Mouse (Mus musculus) gastrocnemius, adult 2 months (tissue): ENCODE measurements around the gene Alox8. TPM values are rescaled to one million over a fixed set of nuclear protein-coding genes. Genes with fewer than 3 reads are reported as not detected.

Experiments used
- DNase-seq: peaks from one replicate; pipeline ENCODE4 v3.0.0; 2022
- H3K27ac ChIP-seq: fragments of 200-600 bp; 2 replicates; pipeline ENCODE4 v1.8.1; 2022; ENCODE audit warnings: mild to moderate bottlenecking
- H3K4me3 ChIP-seq: fragments of 200-600 bp; 2 replicates; pipeline ENCODE4 v1.8.1; 2022; ENCODE audit warnings: mild to moderate bottlenecking, moderate library complexity
- CTCF ChIP-seq: fragments of 200-600 bp; IDR thresholded peaks from 2 replicates; pipeline ENCODE4 v1.8.1; 2022; ENCODE audit warnings: antibody characterized with exemption, mild to moderate bottlenecking, moderate library complexity
- intact Hi-C: fragments of 180-260 bp; cut with DNase I; formaldehyde crosslinking; loops from one replicate; pipeline ENCODE4 v1.15.1; 2025
- total RNA-seq, 2 experiments: library from RNA; stranded (reverse); gene quantifications; 2 replicates each; pipeline ENCODE4 v1.2.3; 2021

Gene Alox8
- total RNA-seq, 2 experiments from 2014 or later: not detected

DNA sequence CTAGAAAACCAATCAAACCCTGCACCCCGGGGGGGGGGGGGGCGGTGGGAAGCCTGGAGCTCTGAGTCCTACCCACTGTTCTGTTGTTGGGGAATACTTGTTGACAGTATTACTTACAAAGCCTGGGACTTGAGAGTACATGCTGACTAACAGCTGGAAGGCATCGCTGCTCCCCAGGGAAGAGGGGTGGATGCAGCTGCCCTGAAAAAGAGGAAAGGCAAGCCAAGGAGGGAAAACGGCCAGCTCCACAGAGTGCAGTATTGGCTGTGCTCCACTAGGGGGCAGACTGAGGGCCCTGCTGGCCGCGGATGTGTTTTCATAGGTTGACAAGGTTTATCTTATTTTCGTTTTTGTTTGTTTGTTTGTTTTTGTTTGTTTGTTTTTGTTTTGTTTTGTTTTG, 26.0 kb downstream of the Alox8 start:
- DNase-seq: peak; percentile 92
- Histone ChIP-seq H3K4me3 (no peak overlapping the region), H3K27ac (no peak overlapping the region)
- intact Hi-C loops: no loop called here
- peak; percentile 96 for TF ChIP-seq CTCF

DNA sequence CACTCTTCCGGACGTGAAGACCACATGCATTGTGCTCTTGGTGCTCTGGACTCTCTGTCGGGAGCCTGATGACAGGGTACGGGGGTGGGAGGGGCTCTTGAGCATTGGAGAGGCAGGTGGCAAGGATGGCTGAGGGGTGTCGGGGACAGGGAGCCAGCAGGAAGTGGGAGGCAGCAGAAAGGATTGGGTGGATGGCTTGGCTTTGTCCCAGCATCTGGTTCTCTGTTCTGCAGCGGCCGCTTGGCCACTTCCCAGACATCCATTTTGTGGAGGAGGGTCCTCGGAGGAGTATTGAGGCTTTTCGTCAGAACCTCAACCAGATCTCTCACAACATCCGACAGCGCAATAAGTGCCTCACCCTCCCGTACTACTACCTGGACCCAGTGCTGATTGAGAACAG, 28.3 kb downstream of the Alox8 start:
- no peak for DNase-seq
- Histone ChIP-seq H3K27ac (no peak overlapping the region), H3K4me3 (no peak overlapping the region)
- no peak for TF ChIP-seq CTCF
- intact Hi-C loops: no loop called here

DNA sequence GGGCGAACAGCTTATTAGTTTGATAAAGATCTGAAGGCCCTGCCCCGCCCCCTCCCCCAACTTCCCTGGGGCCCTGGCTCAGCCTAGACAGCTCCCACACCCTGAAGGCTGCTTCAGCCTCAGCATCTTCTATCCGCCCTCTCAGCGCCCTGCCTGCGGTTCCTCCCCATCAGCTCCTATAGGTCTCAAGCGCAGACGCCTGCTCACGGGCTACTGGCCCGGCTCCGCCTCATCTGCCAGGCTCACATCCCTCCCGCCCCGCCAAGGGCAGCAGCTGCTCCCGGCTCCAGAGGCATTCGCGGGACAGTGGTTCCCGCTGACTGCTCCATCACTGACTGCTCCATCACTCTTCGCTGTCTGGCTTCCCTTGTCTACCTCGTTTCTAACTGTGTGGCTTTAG, 40.8 kb downstream of the Alox8 start, which contains the start of gene Alox12b:
Gene Alox12b, plus strand, starts transcription at position 190 of the 400 bp plus-strand sequence.
- no peak for TF ChIP-seq CTCF
- intact Hi-C loops: no loop called here
- Histone ChIP-seq H3K27ac (no peak within 1 kb of the TSS), H3K4me3 (no peak within 1 kb of the TSS)
- DNase-seq: no peak

DNA sequence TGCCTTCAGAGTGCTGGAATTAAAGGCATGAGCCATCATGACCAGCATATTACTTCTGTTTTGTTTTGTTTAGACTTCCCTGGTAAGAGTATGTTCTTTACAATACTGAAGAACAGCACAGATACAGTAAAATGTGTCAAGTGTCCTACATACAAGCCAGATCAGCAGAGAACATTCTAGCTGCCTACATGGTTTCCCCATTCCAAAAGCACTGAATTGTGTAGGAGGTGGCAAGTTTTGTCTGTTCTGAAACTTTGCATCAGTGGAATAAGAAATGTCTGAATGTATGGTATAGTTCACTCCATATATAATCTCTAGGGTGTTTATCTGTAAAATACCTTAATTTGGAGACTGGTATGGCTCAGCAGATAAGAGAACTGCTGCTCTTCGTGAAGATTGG, 42.3 kb downstream of the Alox8 start:
- TF ChIP-seq CTCF: no peak
- H3K4me3 ChIP-seq: no peak overlapping the region
- no peak overlapping the region for H3K27ac ChIP-seq
- intact Hi-C loops: no loop called here
- no peak for DNase-seq

DNA sequence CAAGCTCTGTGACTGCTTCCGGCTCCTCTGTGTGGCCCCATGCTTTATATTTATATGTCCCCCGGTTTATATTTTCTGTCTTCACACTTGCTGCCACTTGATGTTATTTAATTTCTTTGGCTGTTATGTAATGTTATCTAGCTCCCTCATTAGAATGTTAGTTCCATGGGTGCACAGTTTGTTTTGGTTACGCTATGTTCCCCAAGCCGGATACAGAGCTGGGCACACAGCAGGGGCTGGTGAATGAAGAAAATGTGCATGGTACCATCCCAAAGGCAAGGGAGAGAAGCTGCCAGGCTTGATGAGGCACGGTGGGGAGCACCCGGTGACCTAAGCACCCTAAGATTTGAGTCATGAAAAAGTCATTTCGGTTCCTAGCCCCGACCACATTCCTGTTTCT, 43.8 kb downstream of the Alox8 start:
- TF ChIP-seq CTCF: no peak
- Histone ChIP-seq H3K4me3 (no peak overlapping the region), H3K27ac (no peak overlapping the region)
- intact Hi-C loops: no loop called here
- no peak for DNase-seq

DNA sequence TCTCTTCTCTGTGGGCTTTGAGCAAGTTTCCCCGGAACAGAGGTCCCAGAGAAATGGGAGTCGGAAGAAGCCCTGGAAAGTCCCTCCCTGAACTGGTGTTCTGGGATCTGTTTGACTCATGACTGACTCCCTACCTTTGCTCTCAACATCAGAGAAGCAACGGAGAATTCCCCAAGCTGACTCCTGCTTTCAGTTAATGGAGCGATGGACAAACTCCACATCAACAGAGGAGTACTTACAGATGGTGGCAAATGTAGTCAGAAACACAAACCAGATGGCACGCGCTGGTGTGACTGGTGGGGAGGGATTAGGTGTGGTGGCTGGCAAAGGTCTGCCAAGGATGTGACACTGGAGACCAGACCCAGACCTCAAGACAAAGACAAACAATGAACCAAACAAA, 46.6 kb downstream of the Alox8 start:
- no peak for TF ChIP-seq CTCF
- Histone ChIP-seq H3K27ac (no peak overlapping the region), H3K4me3 (peak overlapping the region; percentile 56)
- intact Hi-C loops: no loop called here
- no peak for DNase-seq

DNA sequence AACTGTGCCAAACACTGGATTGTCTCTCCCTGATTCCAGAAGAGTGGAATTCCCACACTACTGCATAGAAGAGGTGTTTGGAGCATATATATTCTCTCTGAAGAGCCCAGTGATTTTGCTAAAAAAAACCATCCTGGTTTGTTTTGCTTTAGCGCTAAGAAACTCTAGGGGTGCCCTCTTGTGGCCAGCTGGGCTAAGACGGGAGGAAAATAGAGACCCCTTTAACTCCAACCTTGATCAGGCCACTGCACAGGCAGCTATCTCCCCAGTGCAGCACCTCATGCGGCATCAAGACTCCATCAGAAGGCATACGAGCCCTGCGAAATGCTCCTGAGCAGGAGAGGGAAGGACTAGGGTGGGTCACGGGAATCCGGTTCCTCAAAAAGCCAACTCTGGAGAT, 47.2 kb downstream of the Alox8 start:
- TF ChIP-seq CTCF: peak; percentile 74
- peak; percentile 72 for DNase-seq
- Histone ChIP-seq H3K4me3 (peak overlapping the region; percentile 56), H3K27ac (no peak overlapping the region)
- intact Hi-C loops: no loop called here

DNA sequence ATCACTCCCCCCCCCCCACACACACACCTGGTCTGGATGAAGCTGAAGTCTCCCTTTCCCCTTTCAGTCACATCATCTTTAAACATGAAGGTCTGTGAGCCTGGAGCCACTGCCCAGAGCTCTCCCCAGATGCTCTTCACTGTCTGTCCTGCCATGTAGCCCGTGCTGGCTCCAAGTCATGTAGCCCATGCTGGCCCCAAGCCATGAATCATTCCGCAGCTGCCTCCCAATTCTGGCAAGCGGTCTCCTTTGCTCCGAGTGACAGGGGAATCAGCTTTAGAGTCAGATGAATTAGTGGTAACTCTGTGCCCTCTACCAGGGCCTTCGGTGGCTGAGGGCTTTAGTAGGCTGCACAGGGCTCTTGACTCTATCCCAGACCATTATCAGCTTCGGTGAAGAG, 47.9 kb downstream of the Alox8 start:
- peak; percentile 51 for DNase-seq
- no peak for TF ChIP-seq CTCF
- intact Hi-C loops: loop anchor here (2.0 kb wide), 1 partner anchor 23 kb away; no protein-coding TSS in a partner anchor
- H3K4me3 ChIP-seq: no peak overlapping the region
- H3K27ac ChIP-seq: no peak overlapping the region

DNA sequence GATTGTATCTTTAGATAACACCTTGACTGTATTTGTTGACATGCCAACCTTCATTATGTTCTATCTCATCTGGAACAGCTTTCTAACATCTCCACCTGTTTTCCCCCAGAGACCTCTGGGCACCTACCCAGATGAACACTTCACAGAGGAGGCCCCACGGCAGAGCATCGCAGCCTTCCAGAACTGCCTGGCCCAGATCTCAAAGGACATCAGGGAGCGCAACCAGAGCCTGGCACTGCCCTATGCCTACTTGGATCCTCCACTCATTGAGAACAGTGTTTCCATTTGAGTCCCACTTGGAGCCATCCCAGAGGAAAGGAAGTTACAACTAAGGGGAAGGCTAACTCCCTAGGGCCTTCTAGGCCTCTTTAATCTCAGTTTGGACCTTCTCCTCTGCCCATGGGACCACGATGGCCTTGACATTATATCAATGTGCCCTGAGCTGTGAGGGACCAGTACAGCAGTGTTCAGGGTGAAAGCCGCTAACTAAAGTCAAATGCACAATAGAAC, 49.1 kb downstream of the Alox8 start:
- intact Hi-C loops: loop anchor here (2.0 kb wide), 1 partner anchor 22 kb away; no protein-coding TSS in a partner anchor
- no peak for TF ChIP-seq CTCF
- no peak overlapping the region for H3K27ac ChIP-seq
- H3K4me3 ChIP-seq: no peak overlapping the region
- no peak for DNase-seq

DNA sequence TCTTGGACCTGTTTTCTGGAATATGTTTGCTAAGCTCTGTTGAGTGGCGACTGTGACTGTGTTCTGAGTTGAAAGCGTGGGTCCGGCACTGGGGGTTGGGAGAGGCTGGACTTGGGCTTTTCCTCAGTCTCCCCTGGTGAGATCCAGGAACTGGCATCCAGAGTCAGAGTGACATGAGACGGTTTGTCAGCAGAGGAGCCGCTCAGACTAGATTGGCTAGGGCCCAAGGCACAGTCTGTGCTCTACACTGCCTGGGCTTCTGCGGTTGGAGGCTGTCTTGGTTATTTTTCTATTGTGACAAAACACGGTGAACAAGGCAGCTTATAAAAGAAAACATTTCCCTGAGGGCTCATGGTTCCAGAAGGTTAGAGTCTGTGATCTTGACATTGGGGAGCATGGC, 50.1 kb downstream of the Alox8 start:
- intact Hi-C loops: no loop called here
- Histone ChIP-seq H3K27ac (no peak overlapping the region), H3K4me3 (no peak overlapping the region)
- no peak for TF ChIP-seq CTCF
- peak; percentile 51 for DNase-seq

DNA sequence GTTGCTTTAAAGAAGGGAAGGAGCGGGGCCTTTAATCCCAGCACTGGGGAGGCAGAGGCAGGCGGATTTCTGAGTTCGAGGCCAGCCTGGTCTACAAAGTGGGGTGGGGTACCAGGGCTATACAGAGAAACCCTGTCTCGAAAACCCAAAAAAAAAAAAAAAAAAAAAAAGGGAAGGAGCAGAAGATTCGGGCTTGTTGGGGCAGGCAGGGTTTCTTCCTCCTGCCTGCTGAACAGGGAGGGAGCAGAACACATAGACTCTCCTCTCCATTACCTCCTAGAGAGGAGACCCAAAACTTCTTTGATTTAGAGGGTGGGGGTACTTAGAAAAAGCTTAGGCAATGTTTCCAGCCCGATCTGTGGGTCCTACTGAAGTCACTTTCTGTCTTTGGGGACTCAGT, 62.3 kb downstream of the Alox8 start:
- Histone ChIP-seq H3K4me3 (no peak overlapping the region), H3K27ac (no peak overlapping the region)
- no peak for DNase-seq
- TF ChIP-seq CTCF: no peak
- intact Hi-C loops: no loop called here

DNA sequence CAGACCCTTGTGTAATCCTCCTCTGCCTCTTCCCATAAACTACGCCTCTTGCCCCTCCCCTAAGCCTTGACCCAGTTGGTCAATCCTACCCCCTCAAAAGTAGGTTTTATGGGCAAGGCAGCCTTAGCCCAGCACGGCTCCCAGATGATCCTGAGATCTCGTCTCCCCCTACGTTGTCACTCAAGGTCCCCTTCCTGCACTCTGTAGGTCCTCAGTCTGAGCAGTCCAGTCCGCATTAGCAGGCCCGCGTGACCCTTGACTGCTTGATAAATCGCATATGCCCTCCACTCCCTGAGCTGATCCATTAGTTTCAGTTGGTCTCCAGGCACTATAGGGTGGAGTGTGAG, 63.0 kb downstream of the Alox8 start:
- no peak for TF ChIP-seq CTCF
- no peak for DNase-seq
- Histone ChIP-seq H3K4me3 (peak overlapping the region; percentile 71), H3K27ac (no peak overlapping the region)
- intact Hi-C loops: no loop called here

Other genes with a start within 250 kb of the Alox8 start
- 1 to 10 TPM; 5.9 to 9.7 TPM for gene Arhgef15, start 240.4 kb downstream of the Alox8 start, total RNA-seq
- gene Slc25a35, start 229.7 kb downstream of the Alox8 start, total RNA-seq: 1 to 10 TPM; 2.9 to 5.0 TPM
- 10 to 100 TPM; 55.4 to 71.1 TPM for gene Rangrf, start 222.7 kb downstream of the Alox8 start, total RNA-seq
- gene Pfas, start 189.4 kb downstream of the Alox8 start, total RNA-seq: 10 to 100 TPM in 1 of 2 experiments, 1 to 10 TPM in 1; 7.8 to 14.8 TPM
- 10 to 100 TPM in 1 of 2 experiments, 1 to 10 TPM in 1; 9.9 to 11.0 TPM for gene Ctc1, start 181.9 kb downstream of the Alox8 start, total RNA-seq
- not detected for gene Aurkb, start 152.2 kb downstream of the Alox8 start, total RNA-seq
- gene Borcs6, start 138.1 kb downstream of the Alox8 start, total RNA-seq: 10 to 100 TPM; 17.9 to 18.9 TPM
- 1 to 10 TPM; 3.9 to 5.7 TPM for gene Tmem107, start 127.0 kb downstream of the Alox8 start, total RNA-seq
- gene Vamp2, start 109.4 kb downstream of the Alox8 start, total RNA-seq: 10 to 100 TPM; 38.0 to 42.7 TPM
- gene Per1, start 102.6 kb downstream of the Alox8 start, total RNA-seq: 10 to 100 TPM; 68.2 to 76.8 TPM
- not detected for gene Hes7, start 77.4 kb downstream of the Alox8 start, total RNA-seq
- gene 9130213A22Rik, start 75.3 kb downstream of the Alox8 start, total RNA-seq: under 1 TPM in 1 of 2 experiments, not detected in 1; 0.20 TPM
- gene Aloxe3, start 71.9 kb downstream of the Alox8 start, total RNA-seq: not detected
- gene Alox12b, start 40.9 kb downstream of the Alox8 start, total RNA-seq: not detected
- not detected for gene Gucy2e, start 39.2 kb upstream of the Alox8 start, total RNA-seq
- gene Cntrob, start 125.9 kb upstream of the Alox8 start, total RNA-seq: 1 to 10 TPM; 1.4 to 2.0 TPM
- 10 to 100 TPM; 37.7 to 46.4 TPM for gene Trappc1, start 126.1 kb upstream of the Alox8 start, total RNA-seq
- not detected for gene Kcnab3, start 128.4 kb upstream of the Alox8 start, total RNA-seq
- not detected for gene Rnf227, start 142.6 kb upstream of the Alox8 start, total RNA-seq
- gene Chd3, start 171.6 kb upstream of the Alox8 start, total RNA-seq: 1 to 10 TPM; 6.8 to 9.4 TPM
- gene Naa38, start 197.6 kb upstream of the Alox8 start, total RNA-seq: 10 to 100 TPM; 62.4 to 86.0 TPM
- 10 to 100 TPM; 34.9 to 36.0 TPM for gene Cyb5d1, start 197.8 kb upstream of the Alox8 start, total RNA-seq
- 1 to 10 TPM; 6.5 to 7.4 TPM for gene Tmem88, start 200.4 kb upstream of the Alox8 start, total RNA-seq
- 10 to 100 TPM; 23.9 to 24.5 TPM for gene Kdm6b, start 215.8 kb upstream of the Alox8 start, total RNA-seq